Mouse (Mus musculus) hindbrain, embryonic 10.5 days (tissue): ENCODE measurements at regions not wholly inside any gene's neighbourhood (a gene's known extent, or its start where the extent isn't known, plus 50 kb on each side); places are given as distances from the start of the nearest gene placed in this dataset.

Experiments
- DNase-seq: peaks from one replicate; pipeline ENCODE4 v3.0.0-alpha.2; 2017; ENCODE audit warnings: low spot score
- H3K27ac ChIP-seq: fragments of 300-500 bp; sonication (generic); 2 replicates; pipeline ENCODE4 v1.5.1; 2016; ENCODE audit warnings: mild to moderate bottlenecking, moderate library complexity
- H3K27me3 ChIP-seq: fragments of 300-500 bp; sonication (generic); 2 replicates; pipeline ENCODE4 v1.6.1; 2016; ENCODE audit warnings: mild to moderate bottlenecking; ENCODE audit not compliant: poor library complexity, insufficient read depth, severe bottlenecking
- H3K36me3 ChIP-seq: fragments of 300-500 bp; sonication (generic); 2 replicates; pipeline ENCODE4 v1.6.1; 2016; ENCODE audit warnings: mild to moderate bottlenecking, moderate library complexity
- H3K4me1 ChIP-seq: fragments of 300-500 bp; sonication (generic); replicated peaks from 2 replicates; pipeline ENCODE4 v1.6.1; 2016; ENCODE audit warnings: mild to moderate bottlenecking
- H3K4me3 ChIP-seq: fragments of 300-500 bp; sonication (generic); 2 replicates; pipeline ENCODE4 v1.5.1; 2016; ENCODE audit warnings: mild to moderate bottlenecking, moderate library complexity
- H3K9me3 ChIP-seq: fragments of 300-500 bp; sonication (generic); 2 replicates; pipeline ENCODE4 v1.6.1; 2016; ENCODE audit warnings: mild to moderate bottlenecking, moderate library complexity
- WGBS: fragments of 180-500 bp; shearing (Covaris S2); methylation state at CpG from one replicate; pipeline ENCODE4 v1.1.7; 2016; 5-methylcytosine and 5-hydroxymethylcytosine counted together

- Histone ChIP-seq H3K36me3 (no peaks in the 10 kb centered on the region), H3K4me3 (no peak overlapping the region), H3K9me3 (no peaks in the 10 kb centered on the region), H3K4me1 (peaks cover 40% of the 10 kb centered on the region), H3K27me3 (peaks cover 11% of the 10 kb centered on the region; the same call in 1 of the 2 replicates), H3K27ac (no peak overlapping the region)
- 46% methylated on average over 4 of the region's 4 CpGs for WGBS
- no peak for DNase-seq
These were observed 79.7 kb upstream of the Bach2 start for GRCm38 (mm10) chr4:32158886-32159285.

GRCm38 (mm10) chr4:32160815-32161214 lies 77.8 kb upstream of the Bach2 start:
- peaks cover 46% of the 10 kb centered on the region for H3K4me1 ChIP-seq
- no peak overlapping the region; the same call in 1 of the 2 replicates for H3K27ac ChIP-seq
- H3K9me3 ChIP-seq: no peaks in the 10 kb centered on the region
- 44% methylated on average over 2 of the region's 2 CpGs for WGBS
- DNase-seq: no peak
- peaks cover 28% of the 10 kb centered on the region for H3K27me3 ChIP-seq
- H3K36me3 ChIP-seq: no peaks in the 10 kb centered on the region
- H3K4me3 ChIP-seq: no peak overlapping the region

- Histone ChIP-seq H3K27me3 (peaks cover 38% of the 10 kb centered on the region), H3K36me3 (no peaks in the 10 kb centered on the region), H3K4me1 (peaks cover 56% of the 10 kb centered on the region), H3K4me3 (no peak overlapping the region), H3K27ac (peak overlapping the region; percentile 57; the same call in 1 of the 2 replicates), H3K9me3 (no peaks in the 10 kb centered on the region)
- peak; percentile 26 for DNase-seq
- WGBS: 39% methylated on average over 10 of the region's 10 CpGs
These were observed 76.5 kb upstream of the Bach2 start for GRCm38 (mm10) chr4:32161871-32162656.

GRCm38 (mm10) chr4:32162694-32163240 lies 75.8 kb upstream of the Bach2 start:
- Histone ChIP-seq H3K27me3 (peaks cover 38% of the 10 kb centered on the region), H3K27ac (no peak overlapping the region), H3K36me3 (no peaks in the 10 kb centered on the region), H3K4me1 (peaks cover 62% of the 10 kb centered on the region), H3K9me3 (no peaks in the 10 kb centered on the region), H3K4me3 (no peak overlapping the region)
- 91% methylated on average over 12 of the region's 12 CpGs for WGBS
- DNase-seq: no peak

- no peak overlapping the region for H3K27ac ChIP-seq
- H3K4me3 ChIP-seq: no peak overlapping the region
- H3K27me3 ChIP-seq: peaks cover 38% of the 10 kb centered on the region
- H3K4me1 ChIP-seq: peaks cover 53% of the 10 kb centered on the region
- no peaks in the 10 kb centered on the region for H3K36me3 ChIP-seq
- 89% methylated on average over 11 of the region's 11 CpGs for WGBS
- H3K9me3 ChIP-seq: no peaks in the 10 kb centered on the region
- DNase-seq: no peak
These were observed 74.4 kb upstream of the Bach2 start for GRCm38 (mm10) chr4:32164081-32164641.

GRCm38 (mm10) chr4:32164736-32165241 lies 73.8 kb upstream of the Bach2 start:
- peaks cover 48% of the 10 kb centered on the region for H3K4me1 ChIP-seq
- WGBS: 69% methylated on average over 11 of the region's 11 CpGs

GRCm38 (mm10) chr4:32165918-32166528 lies 72.6 kb upstream of the Bach2 start:
- Histone ChIP-seq H3K27me3 (peaks cover 29% of the 10 kb centered on the region), H3K9me3 (no peaks in the 10 kb centered on the region), H3K36me3 (no peaks in the 10 kb centered on the region), H3K4me1 (peaks cover 41% of the 10 kb centered on the region), H3K4me3 (no peak overlapping the region), H3K27ac (no peak overlapping the region)
- WGBS: 61% methylated on average over 12 of the region's 12 CpGs
- DNase-seq: no peak

More at GRCm38 (mm10) chr4:32164736-32165241, 73.8 kb upstream of the Bach2 start:
- H3K4me3 ChIP-seq: no peak overlapping the region
- H3K36me3 ChIP-seq: no peaks in the 10 kb centered on the region
- no peaks in the 10 kb centered on the region for H3K9me3 ChIP-seq
- no peak overlapping the region for H3K27ac ChIP-seq
- peaks cover 34% of the 10 kb centered on the region for H3K27me3 ChIP-seq
- no peak for DNase-seq

- no peak overlapping the region for H3K27ac ChIP-seq
- 62% methylated on average over 11 of the region's 11 CpGs for WGBS
- no peak overlapping the region for H3K4me3 ChIP-seq
- no peaks in the 10 kb centered on the region for H3K36me3 ChIP-seq
- peaks cover 30% of the 10 kb centered on the region for H3K4me1 ChIP-seq
- 0 out of 2 replicates have a peak, but pooled peaks cover 2% of the 10 kb centered on the region for H3K9me3 ChIP-seq
- no peak for DNase-seq
- peaks cover 29% of the 10 kb centered on the region for H3K27me3 ChIP-seq
These were observed 71.5 kb upstream of the Bach2 start for GRCm38 (mm10) chr4:32167151-32167550.

- Histone ChIP-seq H3K4me1 (peaks cover 30% of the 10 kb centered on the region), H3K4me3 (no peak overlapping the region), H3K27ac (no peak overlapping the region), H3K36me3 (no peaks in the 10 kb centered on the region), H3K27me3 (peaks cover 17% of the 10 kb centered on the region), H3K9me3 (0 out of 2 replicates have a peak, but pooled peaks cover 2% of the 10 kb centered on the region)
- 69% methylated on average over 4 of the region's 4 CpGs for WGBS
- DNase-seq: no peak
These were observed 68.5 kb upstream of the Bach2 start for GRCm38 (mm10) chr4:32170106-32170459.

- WGBS: 63% methylated on average over 15 of the region's 15 CpGs
- H3K4me1 ChIP-seq: peaks cover 35% of the 10 kb centered on the region
These were observed 68.0 kb upstream of the Bach2 start for GRCm38 (mm10) chr4:32170460-32171192.

GRCm38 (mm10) chr4:32171291-32171690 lies 67.3 kb upstream of the Bach2 start:
- H3K36me3 ChIP-seq: no peaks in the 10 kb centered on the region
- no peak for DNase-seq
- no peak overlapping the region for H3K27ac ChIP-seq
- H3K4me3 ChIP-seq: no peak overlapping the region
- 0 out of 2 replicates have a peak, but pooled peaks cover 2% of the 10 kb centered on the region for H3K9me3 ChIP-seq
- peaks cover 5% of the 10 kb centered on the region; the same call in 1 of the 2 replicates for H3K27me3 ChIP-seq
- 95% methylated on average over 6 of the region's 6 CpGs for WGBS
- peaks cover 35% of the 10 kb centered on the region for H3K4me1 ChIP-seq

More at GRCm38 (mm10) chr4:32170460-32171192, 68.0 kb upstream of the Bach2 start:
- no peak for DNase-seq
- Histone ChIP-seq H3K36me3 (no peaks in the 10 kb centered on the region), H3K27ac (no peak overlapping the region), H3K27me3 (peaks cover 12% of the 10 kb centered on the region), H3K9me3 (0 out of 2 replicates have a peak, but pooled peaks cover 2% of the 10 kb centered on the region), H3K4me3 (no peak overlapping the region)

GRCm38 (mm10) chr4:32172992-32173391 lies 65.6 kb upstream of the Bach2 start:
- no peak for DNase-seq
- peaks cover 32% of the 10 kb centered on the region for H3K4me1 ChIP-seq
- WGBS: 94% methylated on average over 4 of the region's 4 CpGs

More at GRCm38 (mm10) chr4:32172992-32173391, 65.6 kb upstream of the Bach2 start:
- no peak overlapping the region for H3K4me3 ChIP-seq
- no peaks in the 10 kb centered on the region for H3K36me3 ChIP-seq
- no peak overlapping the region for H3K27ac ChIP-seq
- H3K9me3 ChIP-seq: 0 out of 2 replicates have a peak, but pooled peaks cover 2% of the 10 kb centered on the region
- H3K27me3 ChIP-seq: no peaks in the 10 kb centered on the region
